Mouse (Mus musculus) brain, embryonic 18.5 days (tissue): ENCODE measurements around the gene Atxn1l.
"Not testable (repeated sequence)": the region's sequence is repeated elsewhere in the genome, so short reads cannot be mapped to it uniquely, and the experiment has no call there.

Experiments used
- DNase-seq: peaks from one replicate; pipeline ENCODE4 v3.0.0-alpha.2; 2012; ENCODE audit warnings: low read depth, low spot score

Atxn1l gene

GRCm38 (mm10) chr8:109737237-109738048, at the start of gene Atxn1l:
Gene Atxn1l, minus strand, starts transcription at chr8:109737739.
- DNase-seq: peak; percentile 43

- DNase-seq: no peak
Observed at GRCm38 (mm10) chr8:109780548-109780947, 43.0 kb upstream of the Atxn1l start.

- DNase-seq: no peak
Observed at GRCm38 (mm10) chr8:109779431-109780228, 42.1 kb upstream of the Atxn1l start.

GRCm38 (mm10) chr8:109778993-109779421, 41.5 kb upstream of the Atxn1l start:
- no peak for DNase-seq

GRCm38 (mm10) chr8:109778280-109778977, 40.9 kb upstream of the Atxn1l start, which contains the start of gene Ap1g1:
Gene Ap1g1, plus strand, starts transcription at chr8:109778554.
- peak; percentile 96 for DNase-seq

- no peak for DNase-seq
Observed at GRCm38 (mm10) chr8:109777851-109778250, 40.3 kb upstream of the Atxn1l start.

GRCm38 (mm10) chr8:109773154-109773553, 35.6 kb upstream of the Atxn1l start:
- no peak for DNase-seq

GRCm38 (mm10) chr8:109766081-109766480, 28.5 kb upstream of the Atxn1l start:
- no peak for DNase-seq

GRCm38 (mm10) chr8:109764031-109764430, 26.5 kb upstream of the Atxn1l start:
- no peak for DNase-seq

GRCm38 (mm10) chr8:109760221-109760620, 22.7 kb upstream of the Atxn1l start:
- no peak for DNase-seq

- DNase-seq: no peak
Observed at GRCm38 (mm10) chr8:109759426-109759825, 21.9 kb upstream of the Atxn1l start.

- no peak for DNase-seq
Observed at GRCm38 (mm10) chr8:109756849-109757248, 19.3 kb upstream of the Atxn1l start.

- not testable (repeated sequence) for DNase-seq
Observed at GRCm38 (mm10) chr8:109755554-109755953, 18.0 kb upstream of the Atxn1l start.

GRCm38 (mm10) chr8:109754696-109755095, 17.2 kb upstream of the Atxn1l start:
- DNase-seq: no peak

GRCm38 (mm10) chr8:109751731-109752485, 14.4 kb upstream of the Atxn1l start:
- no peak for DNase-seq

- no peak for DNase-seq
Observed at GRCm38 (mm10) chr8:109750699-109751098, 13.2 kb upstream of the Atxn1l start.

- no peak for DNase-seq
Observed at GRCm38 (mm10) chr8:109750274-109750673, 12.7 kb upstream of the Atxn1l start.

- no peak for DNase-seq
Observed at GRCm38 (mm10) chr8:109747468-109748199, 10.1 kb upstream of the Atxn1l start.

- DNase-seq: no peak
Observed at GRCm38 (mm10) chr8:109738049-109738380, 476 bp upstream of the Atxn1l start.

GRCm38 (mm10) chr8:109736819-109737218, 720 bp downstream of the Atxn1l start:
- no peak for DNase-seq

GRCm38 (mm10) chr8:109734018-109734417, 3.5 kb downstream of the Atxn1l start:
- DNase-seq: no peak
